Mouse (Mus musculus): Measurements from ENCODE around the gene Stard7.

Stard7 gene

GRCm38 (mm10) chr2:127319071-127319470 lies 49.1 kb downstream of the Stard7 start:
- no peak for DNase-seq (ENCODE audit: inconsistent ontology term)

- DNase-seq (ENCODE audit: inconsistent ontology term), result no peak
These were observed 52.8 kb downstream of the Stard7 start for GRCm38 (mm10) chr2:127322671-127323285.

GRCm38 (mm10) chr2:127323667-127324066 lies 53.6 kb downstream of the Stard7 start:
- DNase-seq (ENCODE audit: inconsistent ontology term), result no peak

- no peak for DNase-seq (ENCODE audit: inconsistent ontology term)
These were observed 54.4 kb downstream of the Stard7 start for GRCm38 (mm10) chr2:127324456-127324855.

- DNase-seq (ENCODE audit: inconsistent ontology term), result no peak
These were observed 58.3 kb downstream of the Stard7 start for GRCm38 (mm10) chr2:127328090-127328851.

GRCm38 (mm10) chr2:127332807-127333570 lies 63.0 kb downstream of the Stard7 start:
- DNase-seq (ENCODE audit: inconsistent ontology term), result no peak

- no peak for DNase-seq (ENCODE audit: inconsistent ontology term)
These were observed 64.1 kb downstream of the Stard7 start for GRCm38 (mm10) chr2:127333945-127334603.

- DNase-seq (ENCODE audit: inconsistent ontology term), result no peak
These were observed 65.1 kb downstream of the Stard7 start for GRCm38 (mm10) chr2:127335078-127335541.

- DNase-seq (ENCODE audit: inconsistent ontology term), result peak; percentile 79
These were observed 65.9 kb downstream of the Stard7 start, which contains the start of gene Dusp2 for GRCm38 (mm10) chr2:127335767-127336496. Dusp2 (plus strand) TSS chr2:127336159.

- DNase-seq (ENCODE audit: inconsistent ontology term), result no peak
These were observed 66.4 kb downstream of the Stard7 start for GRCm38 (mm10) chr2:127336497-127336832.

- no peak for DNase-seq (ENCODE audit: inconsistent ontology term)
These were observed 66.9 kb downstream of the Stard7 start for GRCm38 (mm10) chr2:127336885-127337284.

- no peak for DNase-seq (ENCODE audit: inconsistent ontology term)
These were observed 67.5 kb downstream of the Stard7 start for GRCm38 (mm10) chr2:127337531-127337930.

GRCm38 (mm10) chr2:127338012-127338411 lies 68.0 kb downstream of the Stard7 start:
- DNase-seq (ENCODE audit: inconsistent ontology term), result no peak

GRCm38 (mm10) chr2:127338416-127338815 lies 68.4 kb downstream of the Stard7 start, which contains the start of gene Astl:
Astl (plus strand) TSS chr2:127338639.
- no peak for DNase-seq (ENCODE audit: inconsistent ontology term)

GRCm38 (mm10) chr2:127338833-127339232 lies 68.8 kb downstream of the Stard7 start:
- DNase-seq (ENCODE audit: inconsistent ontology term), result no peak

- DNase-seq (ENCODE audit: inconsistent ontology term), result no peak
These were observed 69.2 kb downstream of the Stard7 start for GRCm38 (mm10) chr2:127339262-127339661.

- DNase-seq (ENCODE audit: inconsistent ontology term), result peak; percentile 29
These were observed 71.1 kb downstream of the Stard7 start for GRCm38 (mm10) chr2:127341159-127341558.

- no peak for DNase-seq (ENCODE audit: inconsistent ontology term)
These were observed 76.3 kb downstream of the Stard7 start for GRCm38 (mm10) chr2:127346334-127346733.

GRCm38 (mm10) chr2:127347147-127347985 lies 77.3 kb downstream of the Stard7 start:
- no peak for DNase-seq (ENCODE audit: inconsistent ontology term)
